Mouse (Mus musculus) small intestine, adult 2 months (tissue): ENCODE measurements around the gene Hist2h3b.
"Not testable (repeated sequence)": the region's sequence is repeated elsewhere in the genome, so short reads cannot be mapped to it uniquely, and the experiment has no call there.

Source experiments
- CTCF ChIP-seq: fragments of 200-500 bp; IDR thresholded peaks from 2 replicates; pipeline ENCODE4 v1.5.1; 2012; ENCODE audit warnings: low read depth, mild to moderate bottlenecking, control low read depth, inconsistent platforms, low read length, moderate library complexity, mixed read lengths; ENCODE audit not compliant: insufficient replicate concordance, insufficient read length; ENCODE audit errors: extremely low read depth
- POLR2A ChIP-seq: fragments of 200-500 bp; IDR thresholded peaks from 2 replicates; pipeline ENCODE4 v1.6.1; 2012; ENCODE audit warnings: low read depth, mild to moderate bottlenecking, control low read depth, inconsistent platforms, low read length, moderate library complexity

DNA sequence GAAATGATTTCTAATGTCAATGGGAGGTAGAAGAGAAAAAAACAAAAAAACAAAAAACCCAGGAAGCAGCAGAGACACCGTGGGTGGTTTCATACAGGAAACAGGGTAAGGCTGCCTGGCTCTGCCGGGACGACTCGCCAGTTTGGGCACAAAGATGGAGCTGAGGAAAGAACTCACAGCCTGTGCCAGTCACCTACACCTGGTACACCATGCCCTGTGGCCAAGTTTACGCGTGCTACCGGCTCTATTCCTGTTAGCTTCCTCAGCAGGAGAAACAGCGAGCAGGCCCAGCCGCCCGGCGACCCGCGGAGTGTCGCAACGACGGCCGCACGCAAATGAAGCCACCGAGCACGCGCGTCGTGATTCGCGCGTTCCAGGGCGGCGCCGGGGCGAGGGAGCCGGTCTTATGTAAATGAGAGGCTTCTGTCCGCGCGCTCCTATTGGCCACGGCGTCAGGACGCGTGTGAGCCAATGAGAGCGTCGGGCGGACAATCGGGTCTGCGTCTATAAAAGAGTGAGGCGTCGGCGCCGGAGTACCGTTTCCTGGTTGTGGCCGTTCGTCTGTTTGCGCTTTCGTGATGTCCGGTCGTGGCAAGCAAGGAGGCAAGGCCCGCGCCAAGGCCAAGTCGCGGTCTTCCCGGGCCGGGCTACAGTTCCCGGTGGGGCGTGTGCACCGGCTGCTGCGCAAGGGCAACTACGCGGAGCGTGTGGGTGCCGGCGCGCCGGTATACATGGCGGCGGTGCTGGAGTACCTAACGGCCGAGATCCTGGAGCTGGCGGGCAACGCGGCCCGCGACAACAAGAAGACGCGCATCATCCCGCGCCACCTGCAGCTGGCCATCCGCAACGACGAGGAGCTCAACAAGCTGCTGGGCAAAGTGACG lies 23.2 kb upstream of the Hist2h3b start, which contains the start of gene Hist2h2aa1:
- TF ChIP-seq CTCF = not testable (repeated sequence)
- TF ChIP-seq POLR2A = peak; percentile 49; the same call in 1 of the 2 replicates
